Mouse (Mus musculus): ENCODE results near the gene Nectin1. TPM values are rescaled to one million over a fixed set of nuclear protein-coding genes. Genes with fewer than 3 reads are reported as not detected.

Nectin1 gene
- polyA plus RNA-seq, 1 experiment from 2014 or later, result 15.5 TPM

DNA sequence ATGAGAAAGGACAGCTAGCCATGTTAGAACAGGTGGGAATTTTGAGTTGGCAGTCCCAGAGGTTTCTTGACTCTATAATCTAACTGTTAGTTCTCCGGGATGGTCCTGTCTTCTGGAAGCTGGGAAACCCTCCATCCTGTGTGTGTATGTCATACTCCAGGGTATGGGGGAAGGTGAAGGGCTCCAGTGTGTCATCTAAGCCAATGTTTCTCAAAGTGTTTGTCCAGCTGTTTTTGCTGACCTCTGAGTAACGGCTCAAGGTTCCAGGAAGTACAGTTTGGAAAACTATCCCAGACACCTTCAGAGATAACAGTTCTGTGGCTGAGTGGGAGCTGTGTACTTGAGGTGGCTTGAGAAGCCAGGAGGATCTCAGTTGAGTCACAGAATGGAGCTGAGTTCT, 56.7 kb downstream of the Nectin1 start:
- peaks cover 4% of the 10 kb centered on the region for H3K36me3 ChIP-seq (ENCODE audit: control insufficient read depth, insufficient read depth, low read length)
- no peak overlapping the region for H3K4me2 ChIP-seq (ENCODE audit: low read length)
- H3K4me1 ChIP-seq (ENCODE audit: control insufficient read depth, insufficient read depth, low read depth, low read length), result no peaks in the 10 kb centered on the region; the same call in 1 of the 2 replicates
- H3K9me3 ChIP-seq (ENCODE audit: control insufficient read depth, low read length), result no peaks in the 10 kb centered on the region
- no peak for ATAC-seq
- no peaks in the 10 kb centered on the region for H3K27me3 ChIP-seq (replicated peaks; ENCODE audit: control insufficient read depth, insufficient read depth, low read length)
- H3K4me3 ChIP-seq (ENCODE audit: low read length), result no peak overlapping the region
- 89% methylated on average over 2 of the region's 2 CpGs for WGBS
- H3K27ac ChIP-seq (ENCODE audit: low read depth, low read length), result no peak overlapping the region
- no peak overlapping the region for H3K9ac ChIP-seq (ENCODE audit: low read depth, low read length)

DNA sequence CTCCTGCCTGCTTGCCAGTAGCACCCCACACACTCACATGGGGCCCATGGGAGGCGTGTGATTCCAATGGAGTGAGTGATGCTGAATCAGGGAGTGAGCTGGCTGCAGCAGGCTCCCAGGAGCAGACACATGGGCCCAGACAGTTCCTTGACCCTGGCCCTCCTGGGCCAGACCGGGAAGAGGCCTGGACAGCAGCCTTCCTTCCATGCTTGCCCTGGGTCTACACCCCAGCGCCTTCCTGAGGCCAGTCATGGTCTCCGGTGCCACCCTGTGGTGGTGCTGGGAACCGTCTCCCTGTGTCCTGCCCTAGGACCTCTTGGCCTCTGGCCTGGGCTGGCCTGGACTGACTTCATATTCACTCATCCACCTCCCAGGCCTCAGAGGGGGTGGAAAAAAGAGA, 58.1 kb downstream of the Nectin1 start:
- H3K27ac ChIP-seq (ENCODE audit: low read depth, low read length), result no peak overlapping the region
- no peaks in the 10 kb centered on the region; the same call in 1 of the 2 replicates for H3K4me1 ChIP-seq (ENCODE audit: control insufficient read depth, insufficient read depth, low read depth, low read length)
- H3K9me3 ChIP-seq (ENCODE audit: control insufficient read depth, low read length), result no peaks in the 10 kb centered on the region
- no peaks in the 10 kb centered on the region for H3K27me3 ChIP-seq (replicated peaks; ENCODE audit: control insufficient read depth, insufficient read depth, low read length)
- H3K4me2 ChIP-seq (ENCODE audit: low read length), result no peak overlapping the region
- peaks cover 4% of the 10 kb centered on the region for H3K36me3 ChIP-seq (ENCODE audit: control insufficient read depth, insufficient read depth, low read length)
- no peak overlapping the region for H3K9ac ChIP-seq (ENCODE audit: low read depth, low read length)
- no peak; the same call in 1 of the 2 replicates for ATAC-seq
- no peak overlapping the region for H3K4me3 ChIP-seq (ENCODE audit: low read length)
- WGBS, result 35% methylated on average over 3 of the region's 5 CpGs

DNA sequence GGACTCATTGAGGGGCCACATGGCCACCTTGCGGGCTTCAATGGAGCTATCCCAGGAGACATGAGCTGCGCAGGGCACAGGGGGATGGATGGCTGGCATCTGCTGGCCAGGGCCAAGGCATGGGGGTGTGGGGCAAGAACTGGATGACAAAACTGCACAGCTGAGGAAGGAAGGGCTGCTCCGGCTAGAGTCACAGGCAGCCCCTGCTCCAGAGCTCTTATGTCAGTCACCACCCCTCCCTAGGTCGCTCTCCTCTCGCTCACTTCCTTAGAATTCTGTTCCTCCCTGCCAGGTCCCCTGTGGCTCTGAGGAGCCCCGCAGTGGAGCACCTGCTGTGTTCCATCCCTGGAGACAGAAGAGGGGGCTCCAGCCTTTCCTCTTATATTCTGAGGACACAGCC, 63.8 kb downstream of the Nectin1 start:
- Histone ChIP-seq H3K4me2 (ENCODE audit: low read length) (no peak overlapping the region), H3K4me3 (ENCODE audit: low read length) (no peak overlapping the region), H3K4me1 (ENCODE audit: control insufficient read depth, insufficient read depth, low read depth, low read length) (peaks cover 3% of the 10 kb centered on the region; the same call in 1 of the 2 replicates), H3K9me3 (ENCODE audit: control insufficient read depth, low read length) (no peaks in the 10 kb centered on the region), H3K36me3 (ENCODE audit: control insufficient read depth, insufficient read depth, low read length) (peaks cover 2% of the 10 kb centered on the region), H3K27ac (ENCODE audit: low read depth, low read length) (no peak overlapping the region), H3K27me3 (replicated peaks; ENCODE audit: control insufficient read depth, insufficient read depth, low read length) (no peaks in the 10 kb centered on the region), H3K9ac (ENCODE audit: low read depth, low read length) (no peak overlapping the region)
- WGBS, result 22% methylated on average over 6 of the region's 6 CpGs
- no peak for ATAC-seq

DNA sequence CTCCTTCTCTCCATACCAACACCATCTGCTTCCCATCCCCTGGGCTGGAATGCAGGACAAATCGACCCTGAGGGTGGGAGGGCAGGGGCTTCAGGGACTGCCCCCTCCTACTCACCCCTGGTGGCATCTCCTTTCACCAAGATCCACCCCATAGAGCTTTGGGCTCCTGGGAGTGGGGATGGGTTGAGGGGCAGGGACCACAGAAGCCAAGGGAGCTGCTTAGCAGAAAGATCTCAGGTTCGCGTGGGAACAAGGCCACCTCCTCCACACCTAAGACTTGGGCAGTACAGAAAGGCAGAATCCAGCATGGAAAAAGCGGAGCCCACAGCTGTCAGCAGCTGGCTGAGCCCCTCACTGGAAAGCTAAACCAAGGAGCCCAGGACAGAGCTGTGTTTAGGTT, 64.3 kb downstream of the Nectin1 start:
- Histone ChIP-seq H3K36me3 (ENCODE audit: control insufficient read depth, insufficient read depth, low read length) (peaks cover 2% of the 10 kb centered on the region; the same call in 1 of the 2 replicates), H3K4me3 (ENCODE audit: low read length) (no peak overlapping the region), H3K27ac (ENCODE audit: low read depth, low read length) (no peak overlapping the region), H3K4me1 (ENCODE audit: control insufficient read depth, insufficient read depth, low read depth, low read length) (peaks cover 3% of the 10 kb centered on the region; the same call in 1 of the 2 replicates), H3K9me3 (ENCODE audit: control insufficient read depth, low read length) (no peaks in the 10 kb centered on the region), H3K27me3 (replicated peaks; ENCODE audit: control insufficient read depth, insufficient read depth, low read length) (no peaks in the 10 kb centered on the region), H3K9ac (ENCODE audit: low read depth, low read length) (no peak overlapping the region), H3K4me2 (ENCODE audit: low read length) (no peak overlapping the region)
- WGBS, result 18% methylated on average over 3 of the region's 4 CpGs
- 0 out of 2 replicates have a peak, but pooled peaks have one; percentile 31 for ATAC-seq

DNA sequence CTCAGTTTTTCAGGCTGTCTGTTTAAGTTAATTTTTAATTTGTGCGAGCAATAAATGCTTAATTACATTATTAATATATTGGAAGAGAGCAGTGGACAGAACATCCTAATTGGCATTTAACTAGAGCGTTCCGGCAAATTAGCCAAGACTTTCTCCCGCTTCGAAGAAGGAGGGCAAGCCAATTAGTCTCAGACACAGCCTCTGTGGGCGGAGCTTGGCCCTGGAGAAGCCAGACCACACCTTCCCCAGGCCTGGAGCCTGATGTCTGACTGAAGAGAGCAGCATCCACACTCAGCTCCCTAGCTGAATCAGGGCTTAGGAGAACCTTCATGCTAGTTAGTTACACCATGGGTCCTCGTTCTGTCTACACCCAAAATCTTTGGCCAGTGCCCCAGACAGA, 64.8 kb downstream of the Nectin1 start:
- Histone ChIP-seq H3K27ac (ENCODE audit: low read depth, low read length) (no peak overlapping the region), H3K9me3 (ENCODE audit: control insufficient read depth, low read length) (no peaks in the 10 kb centered on the region), H3K4me1 (ENCODE audit: control insufficient read depth, insufficient read depth, low read depth, low read length) (peaks cover 3% of the 10 kb centered on the region; the same call in 1 of the 2 replicates), H3K4me3 (ENCODE audit: low read length) (no peak overlapping the region), H3K4me2 (ENCODE audit: low read length) (no peak overlapping the region), H3K27me3 (replicated peaks; ENCODE audit: control insufficient read depth, insufficient read depth, low read length) (no peaks in the 10 kb centered on the region), H3K36me3 (ENCODE audit: control insufficient read depth, insufficient read depth, low read length) (peaks cover 2% of the 10 kb centered on the region; the same call in 1 of the 2 replicates), H3K9ac (ENCODE audit: low read depth, low read length) (no peak overlapping the region)
- WGBS, result 16% methylated on average over 7 of the region's 7 CpGs
- ATAC-seq, result peak; percentile 40; the same call in 1 of the 2 replicates

DNA sequence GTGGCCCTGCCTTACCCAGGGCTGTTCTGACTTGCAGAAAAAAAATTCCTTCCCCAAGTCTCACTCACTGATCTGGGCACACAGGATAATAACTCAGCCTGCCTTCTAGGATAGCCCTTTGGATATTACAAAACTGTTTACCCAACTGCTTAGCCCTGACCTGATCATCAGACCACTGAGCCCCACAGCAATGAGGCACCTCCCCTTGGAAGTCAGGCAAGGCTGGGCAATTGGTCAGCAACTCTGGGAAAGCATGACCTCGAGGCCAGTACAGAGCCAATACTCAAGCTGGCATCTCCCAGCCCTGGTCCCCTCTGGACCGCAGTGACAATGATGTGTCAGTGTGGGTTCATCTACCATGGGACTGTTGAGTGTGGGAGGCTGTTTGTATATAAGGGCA, 69.4 kb downstream of the Nectin1 start:
- peaks cover 1% of the 10 kb centered on the region; the same call in 1 of the 2 replicates for H3K4me1 ChIP-seq (ENCODE audit: control insufficient read depth, insufficient read depth, low read depth, low read length)
- no peaks in the 10 kb centered on the region; the same call in 1 of the 2 replicates for H3K36me3 ChIP-seq (ENCODE audit: control insufficient read depth, insufficient read depth, low read length)
- no peak for ATAC-seq
- 83% methylated on average over 2 of the region's 2 CpGs for WGBS
- no peak overlapping the region for H3K4me2 ChIP-seq (ENCODE audit: low read length)
- no peak overlapping the region for H3K27ac ChIP-seq (ENCODE audit: low read depth, low read length)
- no peaks in the 10 kb centered on the region for H3K27me3 ChIP-seq (replicated peaks; ENCODE audit: control insufficient read depth, insufficient read depth, low read length)
- no peak overlapping the region for H3K4me3 ChIP-seq (ENCODE audit: low read length)
- no peak overlapping the region for H3K9ac ChIP-seq (ENCODE audit: low read depth, low read length)
- H3K9me3 ChIP-seq (ENCODE audit: control insufficient read depth, low read length), result no peaks in the 10 kb centered on the region

DNA sequence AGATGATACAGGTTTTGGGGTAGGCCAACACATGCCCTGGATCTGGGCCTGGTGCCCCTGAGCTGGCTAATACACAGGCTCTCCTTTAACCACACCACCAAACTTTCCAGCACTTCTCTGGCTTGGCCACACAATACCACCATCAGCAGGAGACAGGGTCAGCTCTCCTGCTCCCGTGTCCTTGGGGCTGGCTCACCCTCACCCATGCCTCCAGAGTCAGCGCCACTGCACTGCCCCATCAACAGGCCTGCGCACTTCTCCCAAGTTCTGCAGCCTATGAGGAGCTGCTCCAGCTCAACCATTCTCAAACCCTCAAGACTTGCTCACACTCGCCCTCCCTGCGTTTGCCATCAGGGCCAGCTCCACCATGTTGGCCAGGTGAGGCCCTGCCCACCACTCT, 78.4 kb downstream of the Nectin1 start:
- no peaks in the 10 kb centered on the region for H3K27me3 ChIP-seq (replicated peaks; ENCODE audit: control insufficient read depth, insufficient read depth, low read length)
- WGBS, result 94% methylated on average over 5 of the region's 5 CpGs

DNA sequence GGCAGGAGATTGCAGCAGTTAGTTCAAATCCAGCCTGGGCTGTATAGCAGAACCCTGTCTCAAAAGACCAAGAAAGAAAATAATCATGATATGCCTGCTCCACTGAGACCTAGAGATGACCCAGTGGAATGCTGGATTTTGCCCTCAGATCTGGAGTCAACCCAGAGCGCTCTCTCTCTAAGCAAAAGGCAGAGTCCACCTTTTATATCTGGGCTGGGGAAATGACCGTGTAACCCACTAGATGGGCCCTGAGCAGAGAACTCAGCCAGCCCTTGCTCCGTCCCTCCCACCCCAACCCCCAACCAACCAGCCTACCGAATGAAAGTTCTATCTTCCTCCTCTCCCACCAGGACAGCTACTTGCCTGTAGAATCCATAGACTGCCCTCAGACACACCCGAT, 81.4 kb downstream of the Nectin1 start:
- Histone ChIP-seq H3K9ac (ENCODE audit: low read depth, low read length) (no peak overlapping the region), H3K9me3 (ENCODE audit: control insufficient read depth, low read length) (no peaks in the 10 kb centered on the region), H3K27me3 (replicated peaks; ENCODE audit: control insufficient read depth, insufficient read depth, low read length) (no peaks in the 10 kb centered on the region), H3K4me3 (ENCODE audit: low read length) (no peak overlapping the region), H3K36me3 (ENCODE audit: control insufficient read depth, insufficient read depth, low read length) (no peaks in the 10 kb centered on the region), H3K4me2 (ENCODE audit: low read length) (no peak overlapping the region), H3K4me1 (ENCODE audit: control insufficient read depth, insufficient read depth, low read depth, low read length) (peaks cover 11% of the 10 kb centered on the region), H3K27ac (ENCODE audit: low read depth, low read length) (no peak overlapping the region)
- WGBS, result 87% methylated on average over 5 of the region's 5 CpGs
- ATAC-seq, result no peak

More for the DNA sequence above, 78.4 kb downstream of the Nectin1 start:
- no peaks in the 10 kb centered on the region for H3K9me3 ChIP-seq (ENCODE audit: control insufficient read depth, low read length)
- H3K4me1 ChIP-seq (ENCODE audit: control insufficient read depth, insufficient read depth, low read depth, low read length), result peaks cover 8% of the 10 kb centered on the region
- no peaks in the 10 kb centered on the region for H3K36me3 ChIP-seq (ENCODE audit: control insufficient read depth, insufficient read depth, low read length)
- no peak overlapping the region for H3K4me3 ChIP-seq (ENCODE audit: low read length)
- H3K27ac ChIP-seq (ENCODE audit: low read depth, low read length), result no peak overlapping the region
- H3K4me2 ChIP-seq (ENCODE audit: low read length), result no peak overlapping the region
- no peak for ATAC-seq
- H3K9ac ChIP-seq (ENCODE audit: low read depth, low read length), result no peak overlapping the region

DNA sequence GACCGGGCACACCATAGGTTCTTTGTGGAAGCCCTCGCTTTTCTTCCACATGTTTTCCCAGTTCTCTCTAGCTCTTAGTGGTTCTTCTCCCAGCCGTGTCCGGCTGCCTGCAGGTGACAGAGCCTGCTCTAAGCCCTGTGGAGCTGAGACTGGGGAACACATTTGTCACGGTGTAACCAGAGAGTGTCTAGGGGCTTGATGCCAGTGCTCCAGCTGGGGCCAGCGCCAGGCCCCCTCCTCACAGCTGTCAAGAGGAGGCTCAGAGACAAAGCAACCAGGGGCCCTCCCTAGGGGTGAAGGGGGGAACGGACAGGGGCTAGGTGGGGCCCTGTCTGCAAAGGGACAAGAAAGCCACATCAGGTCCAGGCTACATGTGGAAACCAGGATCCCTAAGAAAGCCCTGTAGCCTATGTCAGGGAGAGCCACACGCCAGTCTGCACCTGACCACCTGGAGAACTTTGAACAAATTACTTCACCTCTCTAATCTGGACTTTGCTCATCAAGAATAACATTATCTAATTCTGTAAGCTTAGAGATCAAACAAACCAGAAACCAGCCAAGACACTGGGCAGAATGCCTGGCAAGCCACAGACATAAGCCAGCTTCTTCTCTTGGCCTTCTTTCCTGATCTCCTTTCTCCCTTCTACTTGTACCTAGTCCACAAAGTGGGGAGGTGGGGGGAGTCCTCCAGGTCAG, 82.9 kb downstream of the Nectin1 start:
- Histone ChIP-seq H3K9me3 (ENCODE audit: control insufficient read depth, low read length) (no peaks in the 10 kb centered on the region), H3K27ac (ENCODE audit: low read depth, low read length) (no peak overlapping the region), H3K4me1 (ENCODE audit: control insufficient read depth, insufficient read depth, low read depth, low read length) (peaks cover 11% of the 10 kb centered on the region), H3K4me3 (ENCODE audit: low read length) (no peak overlapping the region), H3K36me3 (ENCODE audit: control insufficient read depth, insufficient read depth, low read length) (no peaks in the 10 kb centered on the region), H3K4me2 (ENCODE audit: low read length) (no peak overlapping the region), H3K9ac (ENCODE audit: low read depth, low read length) (no peak overlapping the region), H3K27me3 (replicated peaks; ENCODE audit: control insufficient read depth, insufficient read depth, low read length) (no peaks in the 10 kb centered on the region)
- 27% methylated on average over 8 of the region's 8 CpGs for WGBS
- 0 out of 2 replicates have a peak, but pooled peaks have one; percentile 46 for ATAC-seq
